Mouse (Mus musculus): ENCODE measurements at regions not wholly inside any gene's neighbourhood (a gene's known extent, or its start where the extent isn't known, plus 50 kb on each side); places are given as distances from the start of the nearest gene placed in this dataset.

GRCm38 (mm10) chr1:41960982-41961381 lies 734.6 kb upstream of the Pou3f3 start:
- Histone ChIP-seq H3K79me2 (replicated peaks; ENCODE audit: control insufficient read depth, insufficient read depth, low read length) (no peaks in the 10 kb centered on the region), H3K27ac (no peak overlapping the region), H3K9ac (ENCODE audit: low read depth, low read length) (no peak overlapping the region), H3K36me3 (ENCODE audit: control insufficient read depth, insufficient read depth, low read length) (no peaks in the 10 kb centered on the region), H3K27me3 (ENCODE audit: control insufficient read depth, insufficient read depth, low read length) (no peaks in the 10 kb centered on the region), H3K4me3 (no peak overlapping the region), H3K4me1 (ENCODE audit: control insufficient read depth, insufficient read depth, low read length) (no peaks in the 10 kb centered on the region)
- 46% methylated on average over 2 of the region's 2 CpGs for WGBS
- TF ChIP-seq EP300 (IDR thresholded peaks at IDR 0.05; ENCODE audit: insufficient read depth, low read depth, low read length) (no peak), POLR2A (IDR thresholded peaks at IDR 0.05; ENCODE audit: insufficient read depth, low read depth, low read length) (no peak), CTCF (IDR thresholded peaks at IDR 0.05) (no peak)
- no peak for DNase-seq
- intact Hi-C loops (cut with DNase I) = no loop called here

GRCm38 (mm10) chr1:41981545-41981944 lies 714.0 kb upstream of the Pou3f3 start:
- no peak overlapping the region for H3K27ac ChIP-seq
- H3K4me1 ChIP-seq (ENCODE audit: control insufficient read depth, insufficient read depth, low read length) = no peaks in the 10 kb centered on the region
- WGBS = 77% methylated on average over 5 of the region's 5 CpGs
- no peaks in the 10 kb centered on the region for H3K27me3 ChIP-seq (ENCODE audit: control insufficient read depth, insufficient read depth, low read length)
- intact Hi-C loops (cut with DNase I) = no loop called here
- H3K36me3 ChIP-seq (ENCODE audit: control insufficient read depth, insufficient read depth, low read length) = no peaks in the 10 kb centered on the region
- TF ChIP-seq EP300 (IDR thresholded peaks at IDR 0.05; ENCODE audit: insufficient read depth, low read depth, low read length) = no peak
- no peak for TF ChIP-seq CTCF (IDR thresholded peaks at IDR 0.05)
- TF ChIP-seq POLR2A (IDR thresholded peaks at IDR 0.05; ENCODE audit: insufficient read depth, low read depth, low read length) = no peak
- no peak for DNase-seq
- no peak overlapping the region for H3K4me3 ChIP-seq
- no peaks in the 10 kb centered on the region for H3K79me2 ChIP-seq (replicated peaks; ENCODE audit: control insufficient read depth, insufficient read depth, low read length)
- no peak overlapping the region for H3K9ac ChIP-seq (ENCODE audit: low read depth, low read length)

GRCm38 (mm10) chr1:42006235-42006634 lies 689.3 kb upstream of the Pou3f3 start:
- H3K4me3 ChIP-seq = no peak overlapping the region
- no peaks in the 10 kb centered on the region for H3K27me3 ChIP-seq (ENCODE audit: control insufficient read depth, insufficient read depth, low read length)
- no peak overlapping the region for H3K27ac ChIP-seq
- no peaks in the 10 kb centered on the region for H3K79me2 ChIP-seq (replicated peaks; ENCODE audit: control insufficient read depth, insufficient read depth, low read length)
- DNase-seq = no peak
- H3K9ac ChIP-seq (ENCODE audit: low read depth, low read length) = no peak overlapping the region
- WGBS = 77% methylated on average over 6 of the region's 6 CpGs
- intact Hi-C loops (cut with DNase I) = no loop called here
- TF ChIP-seq POLR2A (IDR thresholded peaks at IDR 0.05; ENCODE audit: insufficient read depth, low read depth, low read length) (no peak), EP300 (IDR thresholded peaks at IDR 0.05; ENCODE audit: insufficient read depth, low read depth, low read length) (no peak), CTCF (IDR thresholded peaks at IDR 0.05) (no peak)
- H3K4me1 ChIP-seq (ENCODE audit: control insufficient read depth, insufficient read depth, low read length) = no peaks in the 10 kb centered on the region
- H3K36me3 ChIP-seq (ENCODE audit: control insufficient read depth, insufficient read depth, low read length) = no peaks in the 10 kb centered on the region

- H3K36me3 ChIP-seq (ENCODE audit: control insufficient read depth, insufficient read depth, low read length) = no peaks in the 10 kb centered on the region
- no peak overlapping the region for H3K9ac ChIP-seq (ENCODE audit: low read depth, low read length)
- 84% methylated on average over 3 of the region's 3 CpGs for WGBS
- no peak overlapping the region for H3K4me3 ChIP-seq
- no peaks in the 10 kb centered on the region for H3K79me2 ChIP-seq (replicated peaks; ENCODE audit: control insufficient read depth, insufficient read depth, low read length)
- intact Hi-C loops (cut with DNase I) = no loop called here
- TF ChIP-seq POLR2A (IDR thresholded peaks at IDR 0.05; ENCODE audit: insufficient read depth, low read depth, low read length) (no peak), EP300 (IDR thresholded peaks at IDR 0.05; ENCODE audit: insufficient read depth, low read depth, low read length) (no peak), CTCF (IDR thresholded peaks at IDR 0.05) (no peak)
- H3K4me1 ChIP-seq (ENCODE audit: control insufficient read depth, insufficient read depth, low read length) = no peaks in the 10 kb centered on the region
- no peaks in the 10 kb centered on the region for H3K27me3 ChIP-seq (ENCODE audit: control insufficient read depth, insufficient read depth, low read length)
- H3K27ac ChIP-seq = no peak overlapping the region
- DNase-seq = no peak
These were observed 687.5 kb upstream of the Pou3f3 start for GRCm38 (mm10) chr1:42008046-42008445.

DNA sequence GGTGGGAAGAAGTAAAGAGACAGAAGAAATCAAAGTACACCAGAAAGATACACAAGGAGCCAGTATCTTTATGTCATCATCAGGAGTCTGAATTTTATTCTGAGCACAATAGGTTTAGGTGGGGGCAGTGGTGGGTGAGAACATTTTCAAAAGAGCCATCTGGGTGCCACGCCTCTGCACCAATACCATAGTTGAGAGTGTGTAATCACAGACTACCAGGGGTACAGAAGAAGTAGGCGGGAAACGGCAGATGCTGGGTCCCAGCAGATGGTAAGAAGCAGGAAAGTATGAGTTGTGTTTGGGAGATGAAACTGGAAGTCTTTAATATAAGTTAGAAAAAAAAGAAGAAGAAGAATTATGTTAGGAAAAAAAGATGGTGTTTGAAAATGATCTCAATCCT lies 682.7 kb upstream of the Pou3f3 start:
- intact Hi-C loops (cut with DNase I) = no loop called here

GRCm38 (mm10) chr1:42018966-42019365 lies 676.6 kb upstream of the Pou3f3 start:
- Histone ChIP-seq H3K79me2 (replicated peaks; ENCODE audit: control insufficient read depth, insufficient read depth, low read length) (no peaks in the 10 kb centered on the region), H3K9ac (ENCODE audit: low read depth, low read length) (no peak overlapping the region), H3K27ac (no peak overlapping the region), H3K27me3 (ENCODE audit: control insufficient read depth, insufficient read depth, low read length) (no peaks in the 10 kb centered on the region), H3K36me3 (ENCODE audit: control insufficient read depth, insufficient read depth, low read length) (no peaks in the 10 kb centered on the region), H3K4me3 (no peak overlapping the region), H3K4me1 (ENCODE audit: control insufficient read depth, insufficient read depth, low read length) (no peaks in the 10 kb centered on the region)
- intact Hi-C loops (cut with DNase I) = no loop called here
- no peak for TF ChIP-seq CTCF (IDR thresholded peaks at IDR 0.05)
- no peak for TF ChIP-seq EP300 (IDR thresholded peaks at IDR 0.05; ENCODE audit: insufficient read depth, low read depth, low read length)
- TF ChIP-seq POLR2A (IDR thresholded peaks at IDR 0.05; ENCODE audit: insufficient read depth, low read depth, low read length) = no peak
- 68% methylated on average over 2 of the region's 2 CpGs for WGBS
- no peak for DNase-seq

More for the DNA sequence above, 682.7 kb upstream of the Pou3f3 start:
- Histone ChIP-seq H3K36me3 (ENCODE audit: control insufficient read depth, insufficient read depth, low read length) (no peaks in the 10 kb centered on the region), H3K27ac (no peak overlapping the region), H3K27me3 (ENCODE audit: control insufficient read depth, insufficient read depth, low read length) (no peaks in the 10 kb centered on the region), H3K79me2 (replicated peaks; ENCODE audit: control insufficient read depth, insufficient read depth, low read length) (no peaks in the 10 kb centered on the region), H3K4me3 (no peak overlapping the region), H3K4me1 (ENCODE audit: control insufficient read depth, insufficient read depth, low read length) (no peaks in the 10 kb centered on the region), H3K9ac (ENCODE audit: low read depth, low read length) (no peak overlapping the region)
- 78% methylated on average over 3 of the region's 3 CpGs for WGBS
- no peak for DNase-seq
- TF ChIP-seq CTCF (IDR thresholded peaks at IDR 0.05) = no peak
- no peak for TF ChIP-seq POLR2A (IDR thresholded peaks at IDR 0.05; ENCODE audit: insufficient read depth, low read depth, low read length)

All from heart, adult 2 months (tissue).